9 mouse cellular contexts compared by ENCODE assay signal in the genomic region with DNA sequence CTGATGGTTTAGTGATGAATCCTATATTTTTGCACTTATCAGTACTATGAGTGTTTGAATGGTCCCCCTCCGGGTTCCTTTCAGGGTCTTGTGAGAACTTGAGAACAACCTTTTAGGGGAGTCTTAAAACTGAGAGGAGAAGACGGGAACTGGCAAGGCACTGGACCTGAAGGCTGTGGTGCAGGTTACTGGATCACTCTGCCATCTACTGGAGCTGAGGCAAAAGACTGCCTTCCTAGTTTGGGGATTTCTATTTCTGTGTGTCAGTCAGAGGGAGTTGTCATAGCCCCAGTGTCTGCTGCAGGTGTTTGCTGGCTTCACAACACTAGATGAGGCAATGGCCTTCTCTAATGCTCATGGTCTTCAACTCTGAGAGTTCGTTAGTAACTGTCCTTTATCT.
DNase-seq lines count a peak whose midpoint lies in the region; ATAC-seq lines count a peak whose summit lies in the region.
"Had no signal": no experiment of that assay in that cellular context is flagged by ENCODE, and none has a peak within 500 bp of the region (broad histone marks: within the 10 kb centered on the region; RNA-seq: fewer than 3 reads in every experiment).

No protein-coding gene starts in this region.

- H3K4me1 ChIP-seq in forebrain, embryonic 16.5 days (replicated peaks; ENCODE audit: control insufficient read depth, insufficient read depth, low read length) = no peaks in the 10 kb centered on the region
- peaks cover 7% of the 10 kb centered on the region; the same call in 1 of the 2 replicates for H3K4me1 ChIP-seq in forebrain, embryonic 10.5 days
- no peaks in the 10 kb centered on the region for H3K4me1 ChIP-seq in liver, embryonic 12.5 days
- H3K4me1 ChIP-seq: limb, embryonic 12.5 days had no signal

- no peak for DNase-seq in forebrain, embryonic 10.5 days (ENCODE audit: extremely low spot score, low spot score)
- DNase-seq in ovary, postnatal 10 days (ENCODE audit: low spot score) = peak; percentile 2
- no peak for DNase-seq in ovary, postnatal 14 days (ENCODE audit: low spot score)
- peak; percentile 39 for DNase-seq in kidney, postnatal 10 days
- DNase-seq in lung, postnatal 10 days = peak; percentile 20
- DNase-seq in yolk sac, embryonic 10.5 days (ENCODE audit: low spot score) = no peak

- peak; percentile 62 for ATAC-seq in forebrain, embryonic 16.5 days
- no peak for ATAC-seq in liver, embryonic 12.5 days

- no peaks in the 10 kb centered on the region for H3K27me3 ChIP-seq in forebrain, embryonic 16.5 days (replicated peaks; ENCODE audit: control insufficient read depth, insufficient read depth, low read length)
- no peaks in the 10 kb centered on the region for H3K27me3 ChIP-seq in forebrain, embryonic 10.5 days (ENCODE audit: poor library complexity, severe bottlenecking)
- no peaks in the 10 kb centered on the region for H3K27me3 ChIP-seq in liver, embryonic 12.5 days (replicated peaks)
- H3K27me3 ChIP-seq: limb, embryonic 12.5 days had no signal

- WGBS in forebrain, embryonic 16.5 days = 47% methylated on average over 3 of the region's 3 CpGs
- 58% methylated on average over 3 of the region's 3 CpGs for WGBS in forebrain, embryonic 10.5 days
- 31% methylated on average over 3 of the region's 3 CpGs for WGBS in liver, embryonic 12.5 days (ENCODE audit: insufficient replicate concordance)

- H3K4me2 ChIP-seq in forebrain, embryonic 16.5 days (ENCODE audit: low read length) = no peak overlapping the region
- no peak overlapping the region for H3K4me2 ChIP-seq in liver, embryonic 12.5 days
- H3K4me2 ChIP-seq: limb, embryonic 12.5 days had no signal

- no peak overlapping the region for H3K27ac ChIP-seq in forebrain, embryonic 16.5 days (ENCODE audit: low read length)
- H3K27ac ChIP-seq in forebrain, embryonic 10.5 days = no peak overlapping the region
- no peak overlapping the region for H3K27ac ChIP-seq in liver, embryonic 12.5 days
- H3K27ac ChIP-seq: limb, embryonic 12.5 days had no signal

- no peaks in the 10 kb centered on the region for H3K9me3 ChIP-seq in forebrain, embryonic 16.5 days (ENCODE audit: control insufficient read depth, low read length)
- H3K9me3 ChIP-seq in forebrain, embryonic 10.5 days = no peaks in the 10 kb centered on the region
- H3K9me3 ChIP-seq in liver, embryonic 12.5 days (replicated peaks) = no peaks in the 10 kb centered on the region
- H3K9me3 ChIP-seq: limb, embryonic 12.5 days had no signal

- no peaks in the 10 kb centered on the region for H3K36me3 ChIP-seq in forebrain, embryonic 16.5 days (ENCODE audit: control insufficient read depth, insufficient read depth)
- no peaks in the 10 kb centered on the region for H3K36me3 ChIP-seq in forebrain, embryonic 10.5 days (replicated peaks)
- no peaks in the 10 kb centered on the region for H3K36me3 ChIP-seq in liver, embryonic 12.5 days
- H3K36me3 ChIP-seq: limb, embryonic 12.5 days had no signal

- no peak overlapping the region for H3K9ac ChIP-seq in forebrain, embryonic 16.5 days (replicated peaks; ENCODE audit: low read depth, low read length)
- H3K9ac ChIP-seq in liver, embryonic 12.5 days = no peak overlapping the region
- H3K9ac ChIP-seq: limb, embryonic 12.5 days had no signal

- no peak overlapping the region for H3K4me3 ChIP-seq in forebrain, embryonic 16.5 days (replicated peaks; ENCODE audit: low read length)
- no peak overlapping the region for H3K4me3 ChIP-seq in forebrain, embryonic 10.5 days
- H3K4me3 ChIP-seq in liver, embryonic 12.5 days = no peak overlapping the region
- H3K4me3 ChIP-seq: limb, embryonic 12.5 days had no signal

Comparison
In these comparisons a context has a peak if more than half of its experiments do, and no peak if none do; other contexts are left out.
1. DNase-seq: peak in ovary, postnatal 10 days (single experiment), kidney, postnatal 10 days (single experiment) and lung, postnatal 10 days (single experiment); none in forebrain, embryonic 10.5 days (single experiment), ovary, postnatal 14 days (single experiment) and yolk sac, embryonic 10.5 days (single experiment).